Mouse (Mus musculus): ENCODE data around the gene Zfp511.

Gene Zfp511

DNA sequence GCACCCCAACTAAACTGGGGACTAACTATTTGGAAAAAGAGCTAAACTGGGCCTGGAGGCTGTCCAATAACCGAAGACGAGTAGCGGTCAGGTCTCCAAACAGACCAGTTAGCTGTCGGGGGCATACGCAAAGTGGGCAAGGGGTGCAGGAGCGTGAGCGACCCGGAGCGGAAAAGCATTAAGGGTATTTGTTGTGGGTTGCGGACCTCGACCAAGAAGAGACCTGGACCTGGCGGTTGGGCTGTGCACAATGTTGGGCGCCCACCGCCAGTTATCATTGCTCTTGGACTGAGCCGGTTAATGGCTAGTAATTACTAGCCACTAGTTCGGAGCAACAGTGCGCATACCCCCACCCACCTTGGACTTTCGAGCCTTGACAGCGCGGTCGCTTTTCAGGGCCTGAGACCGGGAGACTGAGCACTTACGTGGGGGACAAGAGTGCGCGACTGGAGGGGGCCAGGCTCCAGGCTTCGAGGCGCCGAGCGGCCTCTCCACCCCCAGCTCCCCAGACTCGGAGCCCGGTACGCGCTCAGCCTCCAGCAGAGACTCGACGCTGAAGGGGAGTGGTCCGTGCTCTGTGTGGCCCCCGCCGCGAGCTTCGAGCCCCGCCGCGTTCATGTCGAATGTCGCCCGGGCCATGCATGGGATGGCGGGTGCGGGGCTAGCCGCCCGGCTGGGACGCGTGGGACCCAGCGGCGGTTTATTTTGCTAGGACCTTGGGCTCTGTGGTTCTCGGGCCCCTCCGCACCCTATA is 12.3 kb downstream of the Zfp511 start, which contains the start of gene Msx3:
TSS of gene Msx3 (minus strand) at position 729 of the 754 bp plus-strand sequence.
- DNase-seq (ENCODE audit: low spot score) = peak; percentile 21

DNA sequence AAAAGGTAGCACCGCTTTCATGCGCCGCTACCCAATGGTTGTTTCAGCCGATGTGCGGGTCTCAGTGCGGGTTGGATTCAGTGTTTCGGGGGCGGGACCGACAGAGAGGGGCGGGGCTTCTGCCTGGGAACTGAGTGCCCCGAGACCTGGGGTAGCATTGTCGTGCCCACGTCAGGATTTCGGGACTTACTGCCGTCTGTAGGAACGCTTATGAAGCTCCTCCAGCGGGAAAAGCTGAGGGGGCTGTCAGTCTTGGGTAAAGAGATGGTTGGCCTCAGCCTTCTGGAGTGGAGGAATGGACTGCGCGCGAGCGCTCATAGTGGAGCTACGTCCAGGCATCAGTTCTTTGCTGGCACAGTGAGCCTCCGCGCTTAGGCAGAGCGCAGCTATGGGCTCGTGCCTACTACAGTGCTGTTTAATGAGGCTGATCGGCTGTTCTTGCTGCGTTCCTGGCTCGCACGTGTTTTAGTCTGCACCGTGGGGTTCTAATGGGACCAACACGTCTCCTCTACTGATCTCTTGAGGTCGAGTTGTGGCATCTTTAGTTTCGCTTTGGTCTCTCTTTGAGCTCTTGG is 13.0 kb downstream of the Zfp511 start:
- peak; percentile 50 for DNase-seq (ENCODE audit: low spot score)

DNA sequence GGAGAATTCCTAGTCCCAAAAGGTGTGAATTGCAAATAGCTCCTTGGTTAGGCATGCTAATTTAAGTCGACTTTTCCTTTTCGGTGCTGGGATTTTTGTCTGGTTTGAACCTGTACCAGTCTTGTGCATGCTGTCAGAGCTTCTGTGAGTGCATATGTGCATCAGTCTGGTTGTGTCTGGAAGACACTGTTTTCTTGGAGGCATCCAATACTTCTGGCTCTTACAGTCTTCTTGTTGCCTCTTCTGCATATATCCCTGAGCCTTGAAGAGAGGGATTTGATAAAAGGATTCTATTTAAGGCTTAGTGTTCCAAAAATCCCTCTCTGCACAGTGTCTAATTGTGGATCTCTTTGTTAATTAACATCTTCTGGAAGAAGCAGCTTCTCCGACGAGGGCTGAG is 17.9 kb downstream of the Zfp511 start:
- DNase-seq (ENCODE audit: low spot score) = no peak

DNA sequence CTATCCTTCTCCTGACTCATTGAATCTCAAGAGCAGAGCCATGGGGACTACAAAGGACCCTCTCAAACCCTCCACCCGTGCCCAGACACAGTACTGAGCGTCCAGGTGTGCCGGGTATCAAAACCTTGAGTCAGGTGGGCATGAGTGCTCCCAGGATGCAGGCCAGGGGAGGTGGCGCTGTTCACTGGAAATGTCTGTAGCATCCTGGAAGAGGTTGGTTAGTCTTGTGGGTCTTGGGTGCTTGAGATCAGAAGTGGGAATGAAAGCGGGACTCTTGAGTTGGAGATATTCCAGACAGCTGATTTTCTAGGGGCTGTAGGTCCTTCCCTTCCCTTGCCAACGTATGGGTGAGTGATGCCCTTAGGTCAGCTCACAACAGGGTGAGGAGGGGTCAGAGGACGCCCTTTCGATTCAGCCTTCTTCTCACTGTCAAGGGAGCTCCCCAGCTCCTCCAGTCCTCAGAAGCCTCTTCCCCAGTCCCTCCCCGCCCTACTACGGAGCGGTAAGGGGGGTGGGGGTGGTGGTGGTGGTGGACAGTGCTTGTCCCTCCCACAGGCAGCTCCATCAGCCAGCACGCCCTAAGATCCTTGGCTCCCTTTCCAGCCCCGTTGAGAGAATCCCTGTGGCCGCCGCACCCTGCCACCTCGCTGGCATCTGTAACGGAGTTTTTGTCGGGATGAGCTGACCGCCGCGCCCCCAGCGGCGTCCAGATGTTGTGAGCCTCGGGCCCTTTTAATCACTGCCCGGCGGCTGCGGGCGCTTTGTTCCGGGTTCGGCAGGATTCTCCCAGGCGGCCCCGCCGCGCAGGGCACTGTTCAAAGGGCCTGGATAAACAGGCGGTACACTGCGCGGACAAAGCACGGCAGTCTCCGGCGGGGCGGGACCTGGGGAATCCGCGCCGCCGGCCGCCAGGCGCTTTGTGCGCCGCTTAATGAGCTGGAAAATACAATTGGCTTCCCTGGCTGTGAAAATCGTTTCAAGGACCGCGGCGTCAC is 21.5 kb downstream of the Zfp511 start:
- DNase-seq (ENCODE audit: low spot score) = peak; percentile 88

DNA sequence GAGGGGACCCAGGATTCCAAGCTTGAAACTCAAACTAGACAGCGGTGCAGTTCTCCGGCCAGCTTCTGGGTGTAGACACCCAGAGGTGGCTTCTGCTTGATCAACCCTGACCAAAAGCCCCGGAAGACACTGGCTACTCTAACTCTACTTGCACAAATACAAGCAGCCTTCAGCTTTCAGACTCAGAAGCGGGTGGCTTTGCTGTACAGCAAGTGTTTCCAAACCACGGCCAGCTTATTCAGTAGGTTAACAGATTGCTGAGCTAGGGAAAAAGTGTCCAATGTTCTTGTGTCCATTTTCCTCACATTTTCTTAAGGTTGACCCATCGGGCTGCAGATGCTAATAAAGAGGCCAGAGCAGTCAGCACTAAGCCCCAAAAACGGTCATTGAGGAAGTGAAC is 22.3 kb downstream of the Zfp511 start:
- no peak for DNase-seq (ENCODE audit: low spot score)

DNA sequence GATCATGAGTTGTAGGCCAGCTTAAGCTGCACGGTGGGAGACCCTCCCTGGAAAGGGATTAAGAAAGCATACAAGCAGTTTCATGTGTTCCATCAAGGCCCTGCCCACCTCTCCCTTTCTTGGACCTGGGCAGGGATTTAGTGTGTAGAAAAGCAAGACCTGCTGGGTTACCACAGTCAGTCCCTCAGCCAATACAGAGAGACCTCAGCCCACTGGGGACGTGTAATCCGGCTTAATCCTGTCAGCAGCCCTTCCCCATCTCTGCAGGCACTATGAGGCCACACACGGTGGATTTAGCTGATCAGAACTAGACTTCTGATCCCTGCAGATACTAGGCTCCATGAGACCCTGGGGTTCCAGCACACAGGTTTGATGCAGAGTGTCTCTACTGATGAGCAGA is 23.4 kb downstream of the Zfp511 start:
- no peak for DNase-seq (ENCODE audit: low spot score)

DNA sequence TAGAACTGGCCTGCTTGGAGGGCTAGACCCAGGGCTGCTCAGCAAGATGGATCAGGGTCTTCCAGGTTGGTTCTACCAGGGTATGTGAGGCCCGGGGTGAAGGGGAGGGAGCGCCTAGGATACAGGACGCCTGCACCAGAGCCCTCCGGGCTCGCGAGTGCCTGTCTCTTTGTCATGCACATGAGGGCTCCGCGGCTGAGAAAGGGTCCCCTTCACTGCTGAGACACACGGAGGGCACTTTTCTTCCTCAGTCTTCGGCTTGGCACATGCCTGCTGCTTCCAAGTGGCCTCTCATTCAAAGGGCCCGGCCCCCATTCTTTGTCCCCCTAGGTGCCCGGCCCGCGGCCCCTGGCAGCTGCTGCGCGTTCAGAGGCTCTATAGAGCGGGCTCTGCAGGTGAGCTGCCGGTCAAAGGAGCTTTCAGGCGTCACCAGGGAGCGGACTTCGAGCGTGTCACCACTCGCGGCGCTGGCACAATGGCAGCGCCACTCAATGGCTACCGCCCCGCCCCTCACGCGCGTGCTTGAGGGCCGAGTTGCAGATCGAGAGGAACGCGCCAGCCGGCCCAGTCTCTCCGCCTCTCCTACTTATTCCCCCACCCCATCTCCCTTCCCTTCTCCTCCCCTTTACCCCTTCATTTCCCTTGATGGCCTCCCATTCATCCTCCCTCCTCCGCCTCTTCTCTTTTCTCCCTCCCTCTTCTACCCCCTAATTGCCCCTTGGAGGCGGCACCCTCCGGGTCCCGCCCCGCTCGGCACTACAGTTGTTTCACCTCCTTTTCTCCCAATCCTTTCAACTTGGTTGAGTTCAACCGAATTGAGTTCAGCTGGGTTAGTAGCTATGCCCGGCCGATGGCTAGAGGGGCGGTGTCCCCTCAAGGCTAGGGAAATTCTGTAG is 25.0 kb downstream of the Zfp511 start:
- peak; percentile 73 for DNase-seq (ENCODE audit: low spot score)

DNA sequence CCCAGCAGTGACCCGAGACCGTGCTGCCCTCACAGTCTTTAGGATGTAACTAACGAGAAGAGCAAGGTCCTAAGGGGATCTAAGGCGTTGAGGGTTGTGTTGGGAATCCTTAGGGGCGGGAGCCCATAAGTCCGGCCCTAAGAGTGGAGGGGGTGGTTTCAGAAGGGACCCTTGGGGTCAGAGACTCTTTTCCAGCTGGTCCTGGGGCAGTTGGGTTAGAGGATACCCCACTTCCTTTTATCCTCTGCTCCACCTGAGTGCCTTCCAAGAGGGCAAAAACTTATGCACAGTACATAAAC is 25.6 kb downstream of the Zfp511 start:
- DNase-seq (ENCODE audit: low spot score) = no peak

DNA sequence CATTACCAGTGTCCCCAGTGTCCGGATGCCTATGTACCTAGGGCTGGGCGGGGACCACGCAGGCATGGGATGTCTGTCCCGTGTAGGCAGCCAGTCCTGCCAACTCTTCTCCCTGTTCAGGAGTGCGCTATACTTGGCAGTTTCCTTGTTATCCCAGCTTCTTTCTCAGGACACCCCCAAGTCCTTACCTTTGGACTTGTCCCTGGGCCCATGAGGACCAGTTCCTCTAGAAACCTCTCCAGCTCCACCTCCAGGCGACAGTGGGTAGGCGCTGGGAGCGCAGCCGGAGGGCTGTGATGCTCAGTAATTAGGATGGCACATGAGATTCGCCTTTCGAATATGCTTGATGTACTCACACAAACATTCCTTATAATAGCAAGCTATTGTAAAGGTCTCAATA is 26.1 kb downstream of the Zfp511 start:
- peak; percentile 62 for DNase-seq (ENCODE audit: low spot score)

DNA sequence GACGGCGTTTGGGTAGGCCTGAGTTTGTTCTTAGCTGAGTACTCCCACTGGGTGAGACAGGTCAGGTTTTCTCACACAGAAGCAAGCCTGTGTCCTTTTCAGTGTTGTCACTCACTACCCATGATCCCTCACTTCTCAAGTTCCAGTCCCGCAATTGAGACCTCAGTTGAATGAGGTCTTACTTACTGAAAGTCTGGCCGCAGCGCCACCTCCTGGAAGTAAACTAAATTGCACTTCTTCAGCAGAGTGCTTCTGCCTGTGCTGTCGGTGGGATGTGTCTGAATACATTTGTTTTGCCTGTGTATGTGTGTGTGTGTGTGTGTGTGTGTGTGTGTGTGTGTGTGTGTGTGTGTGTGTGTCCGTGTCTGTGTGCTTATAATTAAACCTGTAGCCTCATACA is 26.9 kb downstream of the Zfp511 start:
- DNase-seq (ENCODE audit: low spot score) = peak; percentile 89

DNA sequence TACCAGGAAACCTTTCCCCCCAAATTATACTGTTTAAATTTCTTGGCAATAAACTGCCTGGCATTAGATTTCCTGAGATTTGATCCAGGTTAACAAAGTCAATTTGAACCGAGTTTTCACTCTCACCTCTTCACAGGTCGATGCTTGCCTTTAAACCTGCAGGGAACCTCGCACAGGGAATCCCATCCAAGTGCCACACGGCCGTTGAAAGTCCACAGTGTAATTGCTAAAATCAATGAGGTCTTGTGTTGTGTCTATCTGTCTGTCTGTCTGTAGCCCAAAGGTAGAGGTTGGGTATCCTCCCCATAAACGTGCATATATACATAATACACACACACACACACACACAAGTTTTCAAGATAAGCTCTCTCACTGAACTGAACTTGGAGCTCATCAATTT is 31.2 kb downstream of the Zfp511 start:
- DNase-seq (ENCODE audit: low spot score) = no peak

DNA sequence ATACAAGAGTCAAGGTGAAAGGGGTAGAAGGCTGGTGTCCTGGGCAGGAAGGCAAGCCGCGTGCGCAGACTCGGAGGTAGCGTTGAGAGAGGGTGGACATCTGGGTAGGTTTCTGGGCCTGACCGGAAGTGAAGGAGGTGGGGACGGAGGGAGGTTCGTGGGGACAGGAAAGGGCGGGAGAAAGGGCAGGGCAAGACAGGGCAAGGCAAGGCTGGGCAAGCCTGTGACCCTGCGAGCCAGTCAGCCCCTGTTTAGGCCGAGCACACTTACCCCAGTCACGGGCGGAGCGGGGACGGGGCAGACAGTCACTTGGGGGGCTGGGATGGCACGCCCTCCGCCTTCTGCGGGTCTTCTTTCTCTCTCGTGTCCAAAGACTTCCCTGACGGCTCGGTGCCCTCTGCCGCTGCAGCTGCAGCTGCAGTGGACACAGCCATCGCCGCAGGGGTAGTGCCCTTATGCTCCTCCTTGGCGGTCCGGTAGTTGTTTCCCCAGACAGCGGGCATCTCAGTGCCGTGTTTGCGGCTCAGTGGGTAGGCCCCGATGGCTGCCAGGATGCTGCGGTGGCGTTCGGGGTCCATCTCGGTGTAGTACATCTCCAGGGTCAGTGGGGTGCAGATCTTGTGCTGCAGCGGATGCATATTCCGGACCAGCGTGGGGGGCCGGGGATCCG is 34.0 kb downstream of the Zfp511 start:
- no peak for DNase-seq (ENCODE audit: low spot score)

DNA sequence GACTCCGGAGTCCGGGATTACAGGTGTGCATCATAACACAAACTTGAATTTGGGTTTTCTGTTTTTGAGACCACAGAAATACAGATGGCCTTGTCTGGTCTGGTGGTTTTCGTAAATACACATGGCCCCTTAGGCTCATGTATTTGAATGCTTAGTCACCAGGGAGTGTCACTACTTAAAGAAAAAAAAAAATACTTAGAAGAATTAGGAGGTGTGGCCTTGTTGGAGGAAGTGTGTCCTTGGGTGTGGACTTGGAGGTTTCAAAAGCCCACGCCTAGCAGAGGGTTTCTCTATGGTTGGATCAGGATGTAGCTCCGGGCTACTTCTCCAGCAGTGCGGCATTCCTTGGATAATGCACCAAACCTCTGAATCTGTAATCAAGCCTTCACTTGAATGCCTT is 41.5 kb downstream of the Zfp511 start:
- no peak for DNase-seq (ENCODE audit: low spot score)

DNA sequence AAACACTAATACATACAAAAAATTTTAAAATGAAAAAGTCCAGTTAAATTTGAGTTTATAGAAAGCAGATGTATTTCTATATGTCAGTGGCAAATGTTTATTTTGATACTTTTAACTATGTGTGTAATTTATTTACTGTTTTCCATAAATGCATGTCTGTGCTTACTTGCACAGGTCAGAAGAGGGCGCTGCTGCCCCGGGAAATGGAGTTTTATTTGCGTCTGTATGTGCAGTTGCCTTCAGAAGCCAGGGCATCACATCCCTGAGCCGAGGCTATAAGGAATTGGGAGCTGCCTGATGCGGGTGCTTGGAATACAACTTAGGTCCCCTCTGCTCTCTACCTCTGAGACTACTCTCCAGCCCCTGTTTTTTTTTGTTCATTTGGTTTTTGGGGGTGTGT is 42.5 kb downstream of the Zfp511 start:
- peak; percentile 87 for DNase-seq (ENCODE audit: low spot score)

DNA sequence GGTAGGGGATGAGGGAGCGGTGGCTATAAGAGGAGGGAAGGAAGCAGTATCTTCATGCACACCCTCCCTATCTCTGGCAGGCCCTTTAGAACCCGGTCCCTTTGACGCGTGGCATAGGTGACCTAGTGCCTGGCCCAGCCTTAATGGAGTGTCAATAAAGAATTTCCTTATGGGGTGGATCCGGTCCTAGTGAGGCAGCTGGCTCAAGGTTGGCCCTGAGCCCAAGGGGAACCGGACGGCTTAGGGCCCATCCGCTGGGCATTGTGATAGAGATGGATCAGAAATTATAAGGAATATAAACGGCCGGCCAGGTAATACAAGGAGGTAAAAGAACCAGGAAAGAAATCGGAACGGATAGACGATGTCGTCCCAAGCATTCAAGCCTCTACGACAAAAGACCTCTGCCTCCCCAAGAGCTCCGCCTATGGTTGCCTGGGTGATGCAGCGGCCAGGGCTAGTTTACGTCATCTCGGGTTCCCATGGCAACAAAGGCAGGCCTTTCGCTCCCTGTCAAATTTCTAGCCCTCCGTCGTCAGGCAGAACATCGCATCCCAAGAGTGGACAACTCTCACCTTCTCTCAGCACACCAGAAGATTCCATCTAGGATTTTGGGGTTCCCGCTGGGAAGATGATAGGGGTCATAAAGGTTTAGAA is 44.4 kb downstream of the Zfp511 start:
- DNase-seq (ENCODE audit: low spot score) = peak; percentile 85

DNA sequence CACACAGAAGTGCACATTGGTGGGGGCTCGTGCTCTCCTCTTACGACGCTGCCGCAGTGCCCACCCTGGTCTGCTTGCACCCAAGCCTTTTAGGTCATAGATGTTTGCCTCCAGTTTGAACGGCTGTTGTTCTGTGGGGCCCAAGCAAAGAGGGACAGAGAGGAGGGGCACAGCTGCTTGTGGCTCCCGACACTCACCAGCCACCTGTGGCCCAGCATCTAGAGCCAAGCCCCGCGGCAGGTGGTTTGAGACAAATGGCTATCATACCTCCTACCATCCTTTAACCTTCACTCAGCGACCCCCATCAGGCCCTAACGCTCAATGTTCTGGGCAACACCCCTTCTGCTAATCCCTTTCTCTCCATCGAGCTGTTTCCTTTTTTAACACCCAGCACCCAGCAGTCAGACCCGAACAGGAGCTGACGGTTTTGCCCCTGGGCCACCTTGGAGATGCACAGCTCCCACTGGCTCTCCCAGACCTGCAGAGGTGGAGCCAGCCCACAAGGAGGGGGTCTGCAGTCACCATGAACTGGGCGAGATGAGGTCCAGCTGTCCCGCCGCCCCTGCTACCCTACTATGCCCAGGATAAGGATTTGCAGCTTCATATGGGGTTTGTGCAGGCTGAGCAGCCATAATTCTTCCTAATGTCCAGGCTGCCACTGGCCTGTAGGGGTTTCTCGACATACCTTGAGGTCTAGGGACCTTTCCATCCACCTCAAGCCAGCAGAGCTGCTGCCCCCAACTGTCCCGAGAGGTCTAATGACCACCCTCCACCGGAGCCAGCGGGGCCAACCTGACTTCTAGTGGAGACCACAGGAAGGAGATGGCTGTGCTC is 45.4 kb downstream of the Zfp511 start:
- DNase-seq (ENCODE audit: low spot score) = peak; percentile 10

DNA sequence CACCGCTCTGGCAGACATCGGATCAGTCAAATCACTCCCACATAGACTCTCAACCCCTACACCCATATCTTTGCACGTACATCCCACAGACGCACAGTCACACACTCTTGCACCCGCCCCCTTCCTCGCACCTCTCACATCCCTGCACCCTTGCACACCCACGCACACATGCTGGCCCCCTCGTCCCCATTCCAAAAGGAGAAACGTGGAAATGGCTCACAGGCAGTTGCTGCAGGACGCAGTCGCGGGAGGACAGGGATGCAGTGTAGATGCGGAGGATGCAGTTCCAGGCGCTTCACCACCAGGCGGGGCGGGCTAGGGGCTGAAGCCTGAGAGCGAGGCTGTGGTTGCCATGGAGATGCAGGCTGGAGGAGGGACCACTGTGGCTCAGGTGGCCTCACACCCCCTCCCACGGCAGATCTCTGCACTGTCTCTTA is 46.1 kb downstream of the Zfp511 start, which contains the start of gene Caly:
TSS of gene Caly (minus strand) at position 307 of the 437 bp plus-strand sequence.
- peak; percentile 85 for DNase-seq (ENCODE audit: low spot score)
